Mouse (Mus musculus) heart, postnatal 0 days (tissue): ENCODE results near the gene 1600002K03Rik.

Source experiments
- CTCF ChIP-seq: IDR thresholded peaks from 2 replicates; pipeline ENCODE4 v1.5.1; 2016; ENCODE audit warnings: antibody characterized with exemption, control low read depth, low read depth
- EP300 ChIP-seq: IDR thresholded peaks from 2 replicates; pipeline ENCODE4 v1.6.1; 2016; ENCODE audit warnings: antibody characterized with exemption, low read depth

GRCm38 (mm10) chr10:80131952-80132350 is 40.8 kb upstream of the 1600002K03Rik start:
- TF ChIP-seq CTCF (no peak), EP300 (no peak)
